Mouse (Mus musculus) layer of hippocampus, adult 2 months (tissue): ENCODE results near the gene Lta. TPM values are rescaled to one million over a fixed set of nuclear protein-coding genes. Genes with fewer than 3 reads are reported as not detected.

Experiments used
- DNase-seq, 2 experiments: peaks; one replicate each; pipeline ENCODE4 v3.0.0; 2022; ENCODE audit warnings: low spot score in 2 of 2
- H3K27ac ChIP-seq: fragments of 200-600 bp; 2 replicates; pipeline ENCODE4 v1.8.1; 2022
- H3K4me3 ChIP-seq: fragments of 200-600 bp; 2 replicates; pipeline ENCODE4 v1.8.1; 2022; ENCODE audit warnings: mild to moderate bottlenecking
- CTCF ChIP-seq: fragments of 200-600 bp; conservative IDR thresholded peaks from 2 replicates; pipeline ENCODE4 v1.8.1; 2022; ENCODE audit warnings: antibody characterized with exemption, mild to moderate bottlenecking, moderate library complexity
- total RNA-seq, 2 experiments: library from RNA; stranded (reverse); gene quantifications; 2 replicates each; pipeline ENCODE4 v1.2.3; 2021

Lta gene
- total RNA-seq, 2 experiments from 2014 or later = 0.54 to 0.59 TPM

DNA sequence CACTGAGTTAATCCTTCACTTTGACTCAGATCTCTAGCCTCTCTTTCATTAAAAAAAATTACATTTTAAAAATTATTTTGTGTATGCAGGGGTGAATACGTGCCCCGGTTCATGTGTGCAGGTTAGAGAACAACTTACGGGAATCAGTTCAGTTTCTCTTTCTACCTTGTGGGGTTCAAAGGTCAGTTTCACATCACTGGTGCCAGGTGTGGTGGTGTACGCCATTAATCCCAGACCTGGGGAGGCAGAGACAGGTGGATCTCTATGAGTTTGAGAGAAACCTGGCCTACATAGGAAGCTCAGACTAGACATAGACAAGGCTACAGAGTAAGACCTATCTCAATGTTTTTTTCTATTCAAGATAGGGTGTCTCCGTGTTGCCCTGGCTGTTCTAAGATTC is 7.9 kb upstream of the Lta start:
- TF ChIP-seq CTCF = no peak
- no peak for DNase-seq
- Histone ChIP-seq H3K27ac (no peak overlapping the region), H3K4me3 (no peak overlapping the region)

DNA sequence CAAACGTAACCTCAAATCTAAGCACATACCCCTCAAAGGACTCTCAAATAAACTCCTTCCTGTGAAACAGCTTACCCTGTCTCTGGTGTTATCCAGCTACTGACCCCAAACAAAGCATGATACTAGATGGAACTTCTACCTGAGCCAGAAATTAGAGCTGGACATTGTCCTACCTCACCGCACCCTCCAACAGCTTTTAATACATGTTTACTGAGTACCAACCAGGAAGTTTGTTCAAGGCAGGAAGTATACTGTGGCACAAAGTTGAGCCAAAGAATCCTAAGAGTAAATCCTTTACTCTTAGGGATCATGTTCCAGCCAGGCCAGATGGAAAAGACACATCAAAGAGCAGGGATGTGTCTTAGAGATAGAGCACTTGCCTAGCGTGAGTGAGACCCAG is 5.4 kb upstream of the Lta start:
- TF ChIP-seq CTCF = no peak
- DNase-seq = no peak
- no peak overlapping the region for H3K27ac ChIP-seq
- no peak overlapping the region for H3K4me3 ChIP-seq

DNA sequence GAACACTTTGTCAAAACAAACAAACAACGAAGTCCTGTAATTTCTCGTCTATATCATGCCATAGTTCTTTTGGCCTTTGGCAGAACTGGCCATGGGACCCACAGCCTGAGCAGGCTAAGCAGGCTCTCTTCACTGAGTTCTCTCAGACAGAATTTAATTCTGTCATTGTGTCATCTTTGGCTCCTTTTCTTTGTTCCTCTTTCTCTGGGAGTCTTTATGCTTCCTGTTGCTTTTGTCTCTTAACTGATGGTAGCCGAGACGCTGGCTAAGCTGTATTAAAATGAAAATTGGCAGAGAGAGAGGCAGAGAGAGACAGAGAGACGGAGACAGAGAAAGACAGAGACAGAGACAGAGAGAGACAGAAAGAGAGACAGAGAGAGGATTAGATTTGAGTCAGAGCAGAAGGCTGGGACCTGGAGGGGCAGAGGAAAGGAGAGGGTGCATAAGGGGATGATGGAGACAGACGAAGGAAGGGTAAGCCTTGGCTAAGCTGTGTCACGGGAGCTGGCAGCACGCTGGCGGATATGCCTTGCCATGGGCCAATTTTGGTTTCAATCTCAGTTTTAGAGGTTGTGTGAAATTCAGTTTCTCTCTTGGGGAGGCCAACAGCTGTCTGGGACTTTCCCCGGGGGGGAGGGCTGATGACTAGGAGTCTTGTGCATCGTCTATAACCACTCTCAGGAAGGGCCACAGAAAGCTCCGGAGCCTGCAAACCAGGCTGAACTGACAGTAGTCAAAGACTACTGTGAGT is 4.8 kb upstream of the Lta start:
- no peak overlapping the region for H3K4me3 ChIP-seq
- TF ChIP-seq CTCF = no peak
- no peak for DNase-seq
- H3K27ac ChIP-seq = no peak overlapping the region

DNA sequence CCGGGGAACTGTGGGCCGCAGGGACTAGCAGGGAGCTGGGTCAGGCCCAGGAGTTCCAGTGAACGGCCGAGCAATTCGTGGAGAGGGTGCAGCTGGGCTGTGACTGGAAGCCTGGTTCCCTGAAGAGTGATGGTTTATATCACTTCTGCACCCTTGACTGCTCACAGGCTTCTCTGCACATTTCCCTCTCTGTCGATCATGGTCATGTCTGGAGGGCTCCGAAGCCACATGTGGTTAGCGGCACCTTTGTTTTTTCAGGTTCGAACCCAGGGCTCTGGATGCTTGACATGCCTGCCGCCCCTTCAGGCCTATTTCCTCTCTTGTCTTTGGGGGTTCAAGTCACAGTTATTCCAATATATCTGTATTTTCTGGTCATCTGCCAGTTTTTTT is 224 bp upstream of the Lta start:
- no peak overlapping the region for H3K27ac ChIP-seq
- H3K4me3 ChIP-seq = no peak overlapping the region
- no peak for DNase-seq
- no peak for TF ChIP-seq CTCF

DNA sequence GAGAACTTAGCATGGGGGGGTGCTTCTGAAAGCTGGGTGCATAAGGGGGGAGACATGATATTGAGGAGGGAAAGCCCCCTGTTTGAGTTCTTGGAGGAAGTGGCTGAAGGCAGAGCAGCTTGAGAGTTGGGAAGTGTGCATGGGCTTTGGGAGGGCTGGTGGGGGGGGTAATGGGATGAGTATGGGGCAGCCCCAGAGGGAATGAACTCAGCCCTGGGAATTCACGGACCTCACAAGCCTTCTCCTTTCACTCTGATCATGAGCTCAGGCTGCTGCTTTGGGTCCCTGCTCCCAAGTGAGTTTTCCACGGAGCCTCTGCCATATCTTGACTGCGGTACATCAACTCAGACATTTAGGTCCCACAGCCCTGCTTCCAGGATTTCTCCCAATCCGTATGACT is 2.7 kb downstream of the Lta start:
- no peak for DNase-seq
- no peak for TF ChIP-seq CTCF
- Histone ChIP-seq H3K4me3 (no peak overlapping the region), H3K27ac (no peak overlapping the region)

DNA sequence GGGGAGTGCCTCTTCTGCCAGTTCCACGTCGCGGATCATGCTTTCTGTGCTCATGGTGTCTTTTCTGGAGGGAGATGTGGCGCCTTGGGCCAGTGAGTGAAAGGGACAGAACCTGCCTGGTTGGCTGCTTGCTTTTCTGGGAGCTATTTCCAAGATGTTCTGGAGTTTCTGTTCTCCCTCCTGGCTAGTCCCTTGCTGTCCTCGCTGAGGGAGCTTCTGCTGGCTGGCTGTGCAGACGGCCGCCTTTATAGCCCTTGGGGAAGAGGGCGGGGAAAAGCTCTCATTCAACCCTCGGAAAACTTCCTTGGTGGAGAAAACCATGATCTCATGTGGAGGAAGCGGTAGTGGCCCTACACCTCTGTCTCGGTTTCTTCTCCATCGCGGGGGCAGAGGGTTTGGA is 3.4 kb downstream of the Lta start, which contains the start of gene Tnf:
Gene Tnf, minus strand, starts transcription at position 221 of the 400 bp plus-strand sequence.
- H3K27ac ChIP-seq = no peak within 1 kb of the TSS
- TF ChIP-seq CTCF = no peak

DNA sequence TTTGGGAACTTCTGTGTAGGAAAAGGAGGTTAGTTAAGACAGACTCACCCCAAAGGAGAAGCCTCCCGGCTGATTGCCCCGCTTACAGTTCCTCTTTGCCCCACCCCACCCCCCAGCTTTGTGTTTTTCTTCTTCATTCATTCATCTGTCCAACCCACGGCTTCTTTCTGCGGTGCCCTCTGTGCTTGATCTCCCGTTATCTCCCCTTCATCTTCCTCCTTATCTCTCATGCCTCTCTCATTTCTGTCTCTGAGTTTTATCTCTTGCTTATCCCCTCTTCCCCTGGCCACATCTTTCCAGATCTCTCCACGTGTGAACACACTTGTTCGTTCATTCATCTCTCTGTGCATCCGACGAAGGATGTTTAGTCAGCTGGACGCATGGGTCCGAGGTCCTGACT is 4.0 kb downstream of the Lta start:
- DNase-seq = no peak
- no peak overlapping the region for H3K27ac ChIP-seq
- TF ChIP-seq CTCF = no peak
- H3K4me3 ChIP-seq = no peak overlapping the region

More for the DNA sequence above, 3.4 kb downstream of the Lta start, which contains the start of gene Tnf:
- no peak within 1 kb of the TSS for H3K4me3 ChIP-seq
- DNase-seq = no peak

DNA sequence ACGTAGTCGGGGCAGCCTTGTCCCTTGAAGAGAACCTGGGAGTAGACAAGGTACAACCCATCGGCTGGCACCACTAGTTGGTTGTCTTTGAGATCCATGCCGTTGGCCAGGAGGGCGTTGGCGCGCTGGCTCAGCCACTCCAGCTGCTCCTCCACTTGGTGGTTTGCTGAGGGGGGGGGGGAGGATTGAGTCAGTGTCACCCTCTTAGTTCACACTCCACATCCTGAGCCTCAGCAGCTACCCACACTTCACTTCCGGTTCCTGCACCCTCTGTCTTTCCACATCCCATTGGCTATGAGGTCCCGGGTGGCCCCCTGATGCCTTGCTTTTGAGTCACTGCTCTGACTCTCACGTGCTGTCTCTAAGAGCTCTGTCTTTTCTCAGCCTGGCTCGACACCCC is 4.8 kb downstream of the Lta start:
- DNase-seq = no peak
- H3K4me3 ChIP-seq = no peak overlapping the region

DNA sequence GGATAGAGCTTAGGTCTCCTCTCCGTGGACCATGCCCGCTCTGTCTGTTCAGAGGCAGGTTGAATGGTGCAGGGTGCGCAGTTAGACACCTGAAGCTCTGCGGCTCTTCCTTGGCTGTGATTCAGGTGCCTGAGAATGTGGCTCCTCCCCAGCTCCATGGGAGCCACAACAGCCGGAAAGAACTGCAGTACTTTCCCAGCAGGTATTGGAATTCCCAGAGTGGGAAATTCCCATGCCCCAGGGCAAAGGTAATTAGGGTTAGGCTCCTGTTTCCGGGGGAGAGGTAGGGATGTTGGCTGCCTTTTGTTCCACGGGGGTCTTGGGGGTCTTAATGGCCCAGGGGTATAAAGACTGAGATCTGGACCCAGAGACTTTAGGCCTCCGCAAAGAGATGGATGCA is 6.2 kb downstream of the Lta start:
- TF ChIP-seq CTCF = no peak
- DNase-seq = no peak
- H3K27ac ChIP-seq = no peak overlapping the region
- no peak overlapping the region for H3K4me3 ChIP-seq

More for the DNA sequence above, 4.8 kb downstream of the Lta start:
- no peak for TF ChIP-seq CTCF
- no peak overlapping the region for H3K27ac ChIP-seq

DNA sequence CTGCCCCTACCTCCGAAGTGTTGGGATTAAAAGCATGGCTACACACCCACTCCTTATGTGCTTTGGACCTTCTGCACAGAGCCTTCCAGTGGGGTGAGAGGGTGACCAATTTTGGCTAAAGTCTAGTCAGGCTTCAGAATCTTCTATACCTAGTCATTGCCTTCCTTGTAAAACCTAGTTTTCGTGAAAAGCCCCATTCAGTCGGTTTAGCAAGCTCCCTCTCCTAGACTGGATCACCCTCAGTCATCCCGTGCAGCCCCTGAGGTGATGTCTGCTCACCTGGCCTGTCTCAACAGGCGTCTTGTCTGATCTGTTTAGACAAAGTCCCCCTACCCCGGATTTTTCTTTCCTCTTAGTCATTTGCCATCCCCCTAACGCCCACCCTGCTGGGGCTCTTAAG is 7.1 kb downstream of the Lta start:
- no peak overlapping the region for H3K27ac ChIP-seq
- no peak for TF ChIP-seq CTCF
- no peak for DNase-seq
- no peak overlapping the region for H3K4me3 ChIP-seq

DNA sequence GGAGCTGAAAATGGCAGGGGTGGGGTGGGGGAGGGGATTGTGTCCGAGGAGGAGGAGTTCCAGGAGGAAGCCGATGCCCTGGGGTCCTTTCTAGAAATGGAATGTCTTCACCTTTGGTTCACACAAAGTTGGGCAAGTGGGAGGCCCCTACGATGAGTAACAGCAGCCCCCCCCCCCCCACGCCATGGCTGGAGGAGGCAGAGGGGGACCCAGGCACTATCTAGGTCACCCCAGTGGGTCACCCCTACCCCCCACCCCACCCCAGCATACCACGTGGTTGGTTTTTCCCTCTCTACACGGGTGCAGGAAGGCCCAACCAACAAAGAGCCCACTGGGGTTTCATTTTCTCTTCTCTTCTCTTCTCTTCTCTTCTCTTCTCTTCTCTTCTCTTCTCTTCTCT is 8.0 kb downstream of the Lta start:
- no peak for TF ChIP-seq CTCF
- no peak overlapping the region for H3K27ac ChIP-seq
- no peak for DNase-seq
- no peak overlapping the region for H3K4me3 ChIP-seq

DNA sequence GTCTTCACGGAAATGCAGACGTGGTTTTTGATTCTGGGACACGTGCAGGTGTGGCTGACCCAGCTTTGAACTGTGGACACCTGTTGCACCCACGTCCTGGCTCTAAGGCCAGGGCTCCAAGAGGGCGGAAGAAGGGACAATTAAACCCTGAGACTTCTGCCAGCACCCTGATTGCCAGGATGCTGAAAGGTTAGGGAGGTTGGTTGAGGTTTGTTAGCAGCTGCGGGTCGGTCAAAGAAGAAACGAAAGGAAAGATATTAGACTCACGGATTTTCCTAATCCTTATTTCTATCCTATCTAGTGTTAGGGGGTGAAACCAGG is 8.9 kb downstream of the Lta start:
- no peak for TF ChIP-seq CTCF
- Histone ChIP-seq H3K4me3 (peak overlapping the region; percentile 50), H3K27ac (no peak overlapping the region)
- no peak for DNase-seq

DNA sequence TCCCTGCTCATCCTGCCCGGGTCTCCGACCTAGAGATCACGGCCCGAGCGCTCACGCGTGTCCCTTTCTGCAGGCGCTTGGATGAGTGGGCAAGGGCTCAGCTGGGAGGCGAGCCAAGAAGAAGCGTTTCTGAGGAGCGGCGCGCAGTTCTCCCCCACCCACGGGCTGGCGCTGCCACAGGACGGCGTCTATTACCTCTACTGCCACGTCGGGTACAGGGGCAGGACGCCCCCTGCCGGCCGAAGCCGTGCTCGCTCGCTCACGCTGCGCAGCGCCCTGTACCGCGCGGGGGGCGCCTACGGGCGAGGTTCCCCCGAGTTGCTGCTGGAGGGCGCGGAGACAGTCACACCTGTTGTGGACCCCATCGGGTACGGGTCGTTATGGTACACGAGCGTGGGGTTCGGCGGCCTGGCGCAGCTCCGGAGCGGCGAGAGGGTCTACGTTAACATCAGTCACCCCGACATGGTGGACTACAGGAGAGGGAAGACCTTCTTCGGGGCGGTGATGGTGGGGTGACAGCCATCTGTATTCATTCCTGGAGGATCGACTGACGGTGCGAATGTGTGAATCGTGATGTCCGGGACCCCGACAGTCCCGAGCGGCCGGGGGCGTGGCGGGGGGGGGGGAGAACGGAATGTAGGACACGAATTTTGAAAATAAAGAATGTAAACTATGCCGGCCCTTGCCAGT is 9.4 kb downstream of the Lta start:
- DNase-seq = peak; percentile 50 to 73
- H3K27ac ChIP-seq = no peak overlapping the region
- H3K4me3 ChIP-seq = peak overlapping the region; percentile 50
- peak; percentile 98 for TF ChIP-seq CTCF
